Mouse (Mus musculus) forebrain, embryonic 13.5 days (tissue): ENCODE data around the gene Sprtn. TPM values are rescaled to one million over a fixed set of nuclear protein-coding genes. Genes with fewer than 3 reads are reported as not detected.
A peak's percentile ranks its signal among the peaks of the same experiment; 100 is the strongest.

ENCODE experiments used
- ATAC-seq: fragments of 200-750 bp; cut with Nextera tagmentation; 2 replicates; pipeline ENCODE4 v1.8.0; 2017
- H3K27ac ChIP-seq: fragments of 300-500 bp; sonication (generic); 2 replicates; pipeline ENCODE4 v1.5.1; 2015; ENCODE audit warnings: inconsistent platforms, mild to moderate bottlenecking, moderate library complexity
- H3K27me3 ChIP-seq: fragments of 300-500 bp; sonication (generic); 2 replicates; pipeline ENCODE4 v1.6.1; 2015; ENCODE audit warnings: mild to moderate bottlenecking, inconsistent platforms
- H3K36me3 ChIP-seq: fragments of 300-500 bp; sonication (generic); 2 replicates; pipeline ENCODE4 v1.6.1; 2015; ENCODE audit warnings: mild to moderate bottlenecking, inconsistent platforms; ENCODE audit not compliant: poor library complexity, severe bottlenecking
- H3K4me1 ChIP-seq: fragments of 300-500 bp; sonication (generic); 2 replicates; pipeline ENCODE4 v1.6.1; 2015; ENCODE audit warnings: inconsistent platforms
- H3K4me2 ChIP-seq: fragments of 300-500 bp; sonication (generic); 2 replicates; pipeline ENCODE4 v1.6.1; 2015; ENCODE audit warnings: inconsistent platforms, mild to moderate bottlenecking, moderate library complexity
- H3K4me3 ChIP-seq: fragments of 300-500 bp; sonication (generic); 2 replicates; pipeline ENCODE4 v1.5.1; 2015; ENCODE audit warnings: mild to moderate bottlenecking, inconsistent platforms
- H3K9ac ChIP-seq: fragments of 300-500 bp; sonication (generic); 2 replicates; pipeline ENCODE4 v1.6.1; 2015; ENCODE audit warnings: mild to moderate bottlenecking, inconsistent platforms
- H3K9me3 ChIP-seq: fragments of 300-500 bp; sonication (generic); replicated peaks from 2 replicates; pipeline ENCODE4 v1.6.1; 2016; ENCODE audit warnings: inconsistent platforms
- WGBS: fragments of 180-500 bp; shearing (Covaris S2); methylation state at CpG from one replicate; pipeline ENCODE4 v1.1.7; 2015; 5-methylcytosine and 5-hydroxymethylcytosine counted together
- polyA plus RNA-seq: library from polyadenylated mRNA; unstranded; fragments of >200 nt; fragmentation: Nextera tagmentation; extraction: Ambion mirVana; gene quantifications from 2 replicates; pipeline ENCODE4 v1.2.1, GENCODE M21; 2015

Sprtn gene
- polyA plus RNA-seq, 1 experiment from 2014 or later, result 9.8 TPM

DNA sequence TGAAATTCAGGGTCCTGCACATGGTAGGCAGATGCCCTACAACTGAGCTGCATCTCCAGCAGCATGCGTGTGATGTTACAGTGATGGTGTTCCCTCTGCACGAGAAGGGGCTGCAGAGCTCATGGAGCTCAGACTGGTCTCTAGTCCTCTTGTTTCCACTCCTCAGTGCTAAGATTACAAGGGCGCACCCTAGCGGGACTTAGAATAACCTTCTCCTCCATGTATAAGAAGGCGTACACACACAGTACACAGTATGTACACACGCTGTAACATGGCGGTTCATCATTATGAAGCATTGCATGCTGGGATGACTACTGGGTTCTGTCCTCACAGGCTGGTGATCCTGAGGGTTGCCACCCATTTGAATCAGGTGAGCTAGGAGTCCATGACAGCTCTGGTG lies 25.6 kb upstream of the Sprtn start:
- no peak for ATAC-seq
- no peak overlapping the region for H3K27ac ChIP-seq
- 92% methylated on average over 7 of the region's 7 CpGs for WGBS
- H3K9ac ChIP-seq, result no peak overlapping the region
- H3K27me3 ChIP-seq, result no peaks in the 10 kb centered on the region
- H3K4me2 ChIP-seq, result no peak overlapping the region
- H3K4me1 ChIP-seq, result no peaks in the 10 kb centered on the region
- H3K36me3 ChIP-seq, result peaks cover 71% of the 10 kb centered on the region
- H3K4me3 ChIP-seq, result no peak overlapping the region
- H3K9me3 ChIP-seq, result no peaks in the 10 kb centered on the region

DNA sequence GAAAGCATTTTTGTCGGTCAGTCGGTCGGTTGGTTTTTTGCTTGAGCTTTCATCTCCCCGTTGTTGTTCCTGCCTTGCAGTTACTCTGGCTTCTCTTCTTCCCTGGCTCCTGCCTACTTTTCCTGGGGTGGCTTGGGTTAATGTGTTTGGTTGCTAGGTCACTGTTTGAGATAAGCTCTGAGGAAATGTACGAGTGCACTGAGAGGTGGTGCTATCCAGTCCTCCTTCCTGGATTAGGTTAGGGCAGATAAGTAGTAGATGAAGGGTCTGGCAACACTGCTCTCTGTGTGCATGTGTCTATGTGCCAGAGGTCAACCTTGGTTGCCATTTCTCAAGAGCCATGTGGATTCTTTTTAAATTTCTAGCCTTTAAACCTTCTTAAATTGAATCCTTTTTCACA lies 25.0 kb upstream of the Sprtn start:
- Histone ChIP-seq H3K27ac (no peak overlapping the region), H3K4me3 (no peak overlapping the region), H3K4me1 (no peaks in the 10 kb centered on the region), H3K27me3 (no peaks in the 10 kb centered on the region), H3K4me2 (no peak overlapping the region), H3K36me3 (peaks cover 71% of the 10 kb centered on the region), H3K9ac (no peak overlapping the region), H3K9me3 (no peaks in the 10 kb centered on the region)
- ATAC-seq, result no peak
- 94% methylated on average over 5 of the region's 5 CpGs for WGBS

DNA sequence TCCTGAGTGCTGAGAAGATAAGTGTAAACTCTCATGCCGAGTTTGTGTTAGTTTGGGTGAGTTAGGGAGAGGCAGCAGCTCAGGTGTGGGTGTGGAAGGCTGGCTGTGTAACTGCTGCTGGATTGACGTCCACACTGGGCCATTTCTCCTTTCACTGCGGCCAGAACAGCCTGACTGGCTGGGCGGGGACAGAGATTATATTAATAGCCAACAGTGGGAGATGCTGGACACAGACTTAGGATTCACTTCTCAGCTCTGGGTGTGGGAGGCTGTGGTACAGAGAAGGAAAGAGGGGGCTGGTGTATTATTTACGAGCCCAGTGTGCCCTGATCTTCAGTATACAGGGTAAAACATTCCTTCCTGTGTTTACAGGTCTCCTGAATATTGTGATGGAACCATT lies 19.5 kb upstream of the Sprtn start:
- Histone ChIP-seq H3K27me3 (no peaks in the 10 kb centered on the region), H3K9me3 (no peaks in the 10 kb centered on the region), H3K9ac (no peak overlapping the region), H3K36me3 (peaks cover 97% of the 10 kb centered on the region), H3K4me2 (no peak overlapping the region), H3K27ac (no peak overlapping the region), H3K4me3 (no peak overlapping the region), H3K4me1 (no peaks in the 10 kb centered on the region)
- ATAC-seq, result no peak
- WGBS, result 95% methylated on average over 5 of the region's 5 CpGs

DNA sequence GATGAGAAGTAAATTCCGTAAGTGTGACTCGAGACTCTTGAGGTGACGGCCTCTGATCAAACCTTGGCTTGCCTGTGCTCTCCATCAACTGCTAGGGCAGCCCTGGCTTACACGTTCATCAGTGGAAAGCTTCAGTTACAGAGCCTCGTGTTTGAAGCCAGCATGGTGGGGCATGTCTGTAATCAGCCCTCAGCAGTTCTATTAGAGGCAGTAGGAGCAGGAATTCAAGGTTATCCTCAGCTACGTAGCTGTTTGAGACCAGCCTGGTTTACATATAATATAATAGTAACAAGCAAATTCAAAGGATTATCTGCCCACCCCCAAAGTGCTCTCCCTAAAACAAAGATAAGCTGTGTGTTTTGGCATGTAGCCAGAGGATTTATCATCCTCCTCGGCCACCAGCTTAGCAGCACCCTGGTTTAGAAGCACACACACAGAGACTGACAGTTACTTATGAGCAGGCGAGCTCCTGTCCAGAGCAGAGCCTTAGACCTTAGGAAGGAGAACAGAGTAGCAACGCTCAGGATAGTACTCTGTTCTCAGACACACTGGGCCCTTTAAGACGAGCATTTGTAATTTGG lies 18.6 kb upstream of the Sprtn start:
- no peak overlapping the region for H3K27ac ChIP-seq
- no peaks in the 10 kb centered on the region for H3K9me3 ChIP-seq
- H3K4me3 ChIP-seq, result no peak overlapping the region
- no peaks in the 10 kb centered on the region for H3K4me1 ChIP-seq
- WGBS, result 87% methylated on average over 10 of the region's 10 CpGs
- ATAC-seq, result no peak
- peaks cover 97% of the 10 kb centered on the region for H3K36me3 ChIP-seq
- H3K4me2 ChIP-seq, result no peak overlapping the region
- H3K9ac ChIP-seq, result no peak overlapping the region
- no peaks in the 10 kb centered on the region for H3K27me3 ChIP-seq

DNA sequence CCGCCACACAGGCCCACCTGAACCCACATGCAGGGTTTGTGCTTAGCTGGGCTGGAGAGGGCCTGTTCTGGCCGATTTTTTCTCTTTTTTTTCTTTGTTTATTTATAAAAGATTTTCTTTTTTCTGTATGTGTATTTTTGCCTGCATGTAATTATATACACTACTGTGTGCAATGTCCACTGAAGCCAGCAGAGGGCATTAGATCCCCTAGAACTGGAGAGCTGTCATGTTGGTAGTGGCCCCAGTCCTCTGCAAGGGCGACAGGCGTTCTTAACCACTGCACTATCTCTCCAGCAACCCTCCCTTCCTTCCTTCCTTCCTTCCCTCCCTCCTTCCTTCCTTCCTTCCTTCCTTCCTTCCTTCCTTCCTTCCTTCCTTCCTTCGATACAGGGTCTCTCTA lies 9.3 kb upstream of the Sprtn start:
- WGBS, result 97% methylated on average over 5 of the region's 5 CpGs
- no peak for ATAC-seq
- H3K9me3 ChIP-seq, result peaks cover 6% of the 10 kb centered on the region; the same call in 1 of the 2 replicates
- no peak overlapping the region for H3K27ac ChIP-seq
- H3K36me3 ChIP-seq, result peaks cover 90% of the 10 kb centered on the region
- H3K4me3 ChIP-seq, result no peak overlapping the region
- no peaks in the 10 kb centered on the region for H3K27me3 ChIP-seq
- H3K9ac ChIP-seq, result no peak overlapping the region
- H3K4me1 ChIP-seq, result no peaks in the 10 kb centered on the region
- H3K4me2 ChIP-seq, result no peak overlapping the region

DNA sequence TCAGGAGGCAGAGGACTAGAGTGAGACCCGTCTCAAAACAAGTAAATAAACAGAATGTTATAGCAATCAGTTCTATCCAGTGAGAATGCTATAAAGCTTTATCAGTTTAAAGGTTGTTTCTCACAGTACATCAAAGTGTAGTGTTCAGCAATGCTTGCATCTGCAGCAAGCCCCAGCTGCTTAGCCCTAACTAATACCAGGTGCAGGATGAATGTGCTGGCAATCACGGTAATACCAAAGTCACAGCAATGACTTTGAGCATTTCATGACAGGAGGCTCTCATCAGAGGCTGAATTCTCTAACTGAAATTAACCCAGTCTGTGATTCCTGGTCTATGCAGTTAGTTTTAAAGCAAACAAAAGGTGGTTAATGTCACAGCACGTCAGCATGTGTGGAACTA lies 5.1 kb upstream of the Sprtn start:
- Histone ChIP-seq H3K4me1 (peaks cover 16% of the 10 kb centered on the region), H3K27ac (no peak overlapping the region), H3K9me3 (peaks cover 6% of the 10 kb centered on the region; the same call in 1 of the 2 replicates), H3K4me2 (no peak overlapping the region), H3K27me3 (no peaks in the 10 kb centered on the region), H3K4me3 (no peak overlapping the region), H3K9ac (no peak overlapping the region), H3K36me3 (peaks cover 72% of the 10 kb centered on the region)
- WGBS, result 78% methylated on average over 3 of the region's 3 CpGs
- no peak for ATAC-seq

DNA sequence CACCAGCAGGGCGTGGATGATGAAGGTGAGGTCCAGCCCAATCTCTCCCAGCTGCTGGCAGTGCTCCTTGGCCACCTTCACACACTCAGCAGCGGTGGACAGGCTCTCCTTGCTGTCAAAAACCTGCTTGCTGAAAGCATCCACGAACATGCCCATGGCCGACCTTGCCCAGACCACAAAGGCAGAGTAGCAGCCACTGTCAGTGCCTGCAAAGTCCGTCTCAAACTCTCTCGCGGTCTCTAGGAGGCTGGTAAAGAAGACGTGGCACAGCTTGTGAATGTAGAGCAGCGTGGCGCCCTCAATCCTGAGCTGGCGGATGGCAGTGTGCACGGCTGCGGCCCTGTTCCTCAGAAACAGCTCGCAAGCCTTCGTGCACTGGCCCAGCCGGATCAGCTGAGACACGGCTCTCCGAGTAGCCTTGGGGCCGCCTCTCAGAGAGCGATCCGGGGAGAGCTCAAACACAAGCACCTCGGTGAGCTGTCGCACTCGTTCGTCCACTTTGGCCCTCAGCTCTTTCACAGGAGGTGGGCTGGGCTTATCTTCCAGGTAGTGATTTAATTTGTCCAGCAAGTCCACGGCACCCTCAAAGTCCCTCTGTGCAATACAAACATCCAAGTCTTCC lies 1.6 kb upstream of the Sprtn start:
- WGBS, result 83% methylated on average over 26 of the region's 26 CpGs
- Histone ChIP-seq H3K9ac (peak overlapping the region; percentile 89), H3K36me3 (peaks cover 57% of the 10 kb centered on the region), H3K4me2 (peak overlapping the region; percentile 99), H3K4me3 (peak overlapping the region; percentile 98), H3K4me1 (peaks cover 28% of the 10 kb centered on the region), H3K27ac (no peak overlapping the region), H3K9me3 (no peaks in the 10 kb centered on the region), H3K27me3 (no peaks in the 10 kb centered on the region)
- no peak for ATAC-seq

DNA sequence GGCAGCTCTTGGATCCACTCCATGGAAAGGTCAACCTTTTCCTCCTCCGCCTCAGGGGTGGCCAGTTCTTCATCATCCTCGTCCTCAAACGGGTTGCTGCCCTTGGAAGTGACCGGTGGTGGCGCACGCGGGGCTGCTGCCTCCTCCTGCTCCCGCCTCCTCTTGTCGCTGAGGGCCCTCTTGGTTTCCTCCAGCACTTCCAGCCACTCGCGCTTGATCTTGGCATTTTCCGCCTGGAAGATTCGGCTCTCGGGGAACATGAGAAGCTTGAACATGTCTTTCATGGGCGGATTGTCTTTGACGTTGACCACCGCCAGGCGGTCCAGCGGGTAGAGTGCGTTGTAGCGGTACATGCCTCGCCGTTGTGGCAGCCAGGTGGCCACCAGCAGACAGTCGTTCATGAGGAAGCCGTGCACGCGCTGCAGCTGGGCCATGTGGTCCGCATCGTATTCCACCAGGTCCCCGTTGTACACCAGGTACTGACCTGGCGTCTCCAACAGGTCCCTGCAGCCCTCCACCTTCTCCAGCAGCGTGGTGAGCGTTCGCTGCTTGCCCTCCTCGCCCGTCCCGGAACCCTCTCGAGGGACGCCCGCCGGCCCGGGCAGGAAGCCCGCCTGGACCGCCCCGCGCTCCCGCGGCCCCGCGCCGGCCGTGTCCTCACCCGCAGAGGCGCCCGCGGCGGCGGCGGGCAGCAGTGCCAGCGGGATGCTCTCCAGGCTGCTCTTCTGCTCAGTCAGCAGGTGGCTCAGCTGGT lies 877 bp upstream of the Sprtn start:
- Histone ChIP-seq H3K27me3 (no peaks in the 10 kb centered on the region), H3K4me3 (peak overlapping the region; percentile 98), H3K27ac (peak overlapping the region; percentile 70), H3K9ac (peak overlapping the region; percentile 89), H3K4me2 (peak overlapping the region; percentile 99), H3K9me3 (no peaks in the 10 kb centered on the region), H3K4me1 (peaks cover 28% of the 10 kb centered on the region), H3K36me3 (peaks cover 55% of the 10 kb centered on the region)
- ATAC-seq, result peak; percentile 26
- WGBS, result 1% methylated on average over 51 of the region's 60 CpGs

DNA sequence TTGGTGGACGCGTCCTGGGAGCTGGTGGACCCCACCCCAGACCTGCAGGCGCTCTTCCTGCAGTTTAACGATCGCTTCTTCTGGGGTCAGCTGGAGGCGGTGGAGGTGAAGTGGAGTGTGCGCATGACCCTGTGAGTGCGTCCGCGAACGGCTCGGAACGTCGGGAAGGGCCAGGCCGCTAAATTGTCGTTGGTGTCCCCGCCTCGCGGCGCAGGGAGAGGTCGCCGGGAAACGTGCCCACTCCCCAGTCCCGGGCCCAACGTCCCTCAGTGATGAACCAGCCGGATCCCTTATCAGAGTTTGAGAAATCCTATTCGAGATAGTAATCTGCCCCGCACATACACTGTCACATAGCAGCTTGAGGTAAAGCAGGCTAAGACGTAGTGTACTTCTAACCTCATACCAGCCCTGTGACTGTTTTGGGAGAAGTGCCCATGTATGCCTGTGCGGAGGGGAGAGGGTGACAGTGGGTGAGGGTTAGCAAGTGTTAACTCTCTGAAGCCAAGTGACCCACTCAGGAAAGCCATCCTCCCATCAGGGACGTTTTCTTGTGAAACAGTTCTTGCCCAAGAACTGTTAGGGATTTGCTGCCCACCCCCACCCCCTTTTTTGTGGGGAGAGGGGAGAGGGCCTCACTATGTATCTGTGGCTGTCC lies 692 bp downstream of the Sprtn start:
- Histone ChIP-seq H3K4me3 (peak overlapping the region; percentile 98), H3K9me3 (no peaks in the 10 kb centered on the region), H3K4me2 (peak overlapping the region; percentile 99), H3K27me3 (no peaks in the 10 kb centered on the region), H3K9ac (peak overlapping the region; percentile 89), H3K36me3 (peaks cover 64% of the 10 kb centered on the region), H3K4me1 (peaks cover 28% of the 10 kb centered on the region), H3K27ac (peak overlapping the region; percentile 63)
- peak; percentile 3; the same call in 1 of the 2 replicates for ATAC-seq
- 8% methylated on average over 31 of the region's 31 CpGs for WGBS

DNA sequence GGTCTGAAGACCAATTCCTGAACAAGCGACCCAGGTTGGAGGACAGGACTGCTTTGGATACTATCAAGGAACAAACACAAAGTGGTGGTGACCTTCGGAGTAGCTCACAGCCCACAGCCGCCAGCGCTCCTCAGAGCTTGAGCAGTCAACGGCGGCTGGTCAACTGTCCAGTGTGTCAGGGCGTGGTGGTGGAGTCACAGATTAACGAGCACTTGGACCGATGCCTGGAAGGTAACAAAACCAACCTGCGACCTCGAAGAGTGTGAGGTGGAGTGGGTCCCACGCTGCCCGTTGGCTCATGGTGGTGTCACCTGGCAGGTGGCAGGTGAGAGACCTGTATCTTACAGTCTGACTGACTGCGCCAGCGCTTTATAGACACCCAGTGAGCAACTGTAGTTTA lies 5.5 kb downstream of the Sprtn start:
- no peak overlapping the region for H3K27ac ChIP-seq
- H3K9me3 ChIP-seq, result no peaks in the 10 kb centered on the region
- H3K4me2 ChIP-seq, result no peak overlapping the region
- peaks cover 80% of the 10 kb centered on the region for H3K36me3 ChIP-seq
- no peak overlapping the region for H3K4me3 ChIP-seq
- peaks cover 15% of the 10 kb centered on the region for H3K4me1 ChIP-seq
- H3K9ac ChIP-seq, result no peak overlapping the region
- 90% methylated on average over 15 of the region's 15 CpGs for WGBS
- ATAC-seq, result no peak
- H3K27me3 ChIP-seq, result no peaks in the 10 kb centered on the region

DNA sequence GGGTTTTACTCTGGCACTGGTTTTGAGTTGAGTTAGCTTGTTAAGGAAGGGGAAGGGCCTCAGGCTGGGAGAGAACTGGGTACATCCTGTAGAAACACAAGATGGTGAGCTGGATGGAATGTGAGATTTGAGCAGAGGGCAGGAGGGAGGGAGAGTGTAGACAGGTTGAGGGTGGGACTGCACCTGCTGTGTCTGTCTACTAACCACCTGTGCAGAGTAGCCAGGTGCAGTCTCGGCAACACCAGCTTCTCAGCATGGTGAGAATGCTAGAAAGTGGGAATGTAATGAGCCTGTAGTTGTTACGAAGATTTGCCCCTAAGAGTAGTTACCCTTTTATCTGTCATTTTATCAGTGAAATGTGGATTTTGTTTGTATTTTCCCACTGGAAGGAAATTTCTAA lies 7.8 kb downstream of the Sprtn start:
- peaks cover 89% of the 10 kb centered on the region for H3K36me3 ChIP-seq
- H3K27ac ChIP-seq, result no peak overlapping the region
- H3K27me3 ChIP-seq, result no peaks in the 10 kb centered on the region
- ATAC-seq, result no peak
- WGBS, result 89% methylated on average over 2 of the region's 2 CpGs
- H3K9me3 ChIP-seq, result no peaks in the 10 kb centered on the region
- peaks cover 3% of the 10 kb centered on the region; the same call in 1 of the 2 replicates for H3K4me1 ChIP-seq
- no peak overlapping the region for H3K9ac ChIP-seq
- no peak overlapping the region for H3K4me3 ChIP-seq
- no peak overlapping the region for H3K4me2 ChIP-seq

DNA sequence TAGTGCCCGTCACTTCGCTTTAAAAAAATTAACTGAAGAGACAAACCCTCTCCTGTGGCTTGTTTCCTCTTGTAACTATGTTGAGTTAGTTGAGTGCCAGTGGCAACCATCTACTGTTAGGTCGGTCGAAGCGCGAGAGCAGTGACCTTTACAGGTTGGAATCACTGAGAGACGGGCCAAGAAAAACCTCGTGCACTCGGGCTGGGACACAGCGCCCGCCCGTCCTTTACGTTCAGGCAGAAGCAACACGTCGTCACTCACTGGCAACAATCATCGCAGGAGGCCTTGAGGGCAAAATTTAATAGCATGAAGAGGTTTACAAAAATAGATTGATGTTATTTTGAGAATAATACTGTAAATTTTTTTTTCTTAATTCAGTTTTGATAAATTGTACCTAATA lies 12.2 kb downstream of the Sprtn start:
- Histone ChIP-seq H3K4me3 (no peak overlapping the region), H3K4me2 (no peak overlapping the region), H3K9ac (no peak overlapping the region), H3K9me3 (no peaks in the 10 kb centered on the region), H3K36me3 (peaks cover 97% of the 10 kb centered on the region), H3K4me1 (peaks cover 3% of the 10 kb centered on the region; the same call in 1 of the 2 replicates), H3K27ac (no peak overlapping the region), H3K27me3 (no peaks in the 10 kb centered on the region)
- no peak for ATAC-seq
- WGBS, result 95% methylated on average over 16 of the region's 16 CpGs
